Mouse (Mus musculus): ENCODE data around the gene Nhlh1.

GRCm38 (mm10) chr1:172103619-172104018, 46.2 kb upstream of the Nhlh1 start:
- TF ChIP-seq GATA1 (IDR thresholded peaks at IDR 0.05; ENCODE audit: low read length) (no peak), TAL1 (IDR thresholded peaks at IDR 0.05; ENCODE audit: low read length) (no peak)
